Mouse (Mus musculus): ENCODE measurements around the gene Lrp8.

The Lrp8 gene

GRCm38 (mm10) chr4:107802185-107802449 lies at the start of gene Lrp8:
Lrp8 (plus strand) TSS chr4:107802261.
- DNase-seq (ENCODE audit: low spot score): no peak

DNA sequence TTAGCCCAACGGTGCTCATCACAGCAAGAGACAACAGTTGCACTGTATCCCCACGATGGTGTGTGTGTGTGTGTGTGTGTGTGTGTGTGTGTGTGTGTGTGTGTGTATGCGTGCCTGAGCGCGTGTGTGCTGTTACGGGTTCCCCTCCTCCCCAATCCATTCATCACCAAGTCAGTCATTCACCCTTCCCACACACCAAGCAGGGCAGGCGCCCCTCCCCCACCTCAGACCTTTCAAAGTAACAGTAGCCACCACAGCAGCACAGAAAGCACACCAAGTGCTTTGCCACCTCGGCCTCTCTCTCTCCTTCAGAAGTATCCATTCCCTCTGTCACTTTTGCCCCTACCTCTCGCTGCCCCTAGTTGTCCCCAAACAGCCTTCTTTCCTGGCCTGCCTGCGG lies 45.8 kb upstream of the Lrp8 start:
- no peak for DNase-seq (ENCODE audit: low spot score)

GRCm38 (mm10) chr4:107757487-107758470 lies 44.3 kb upstream of the Lrp8 start:
- DNase-seq (ENCODE audit: low spot score): no peak

DNA sequence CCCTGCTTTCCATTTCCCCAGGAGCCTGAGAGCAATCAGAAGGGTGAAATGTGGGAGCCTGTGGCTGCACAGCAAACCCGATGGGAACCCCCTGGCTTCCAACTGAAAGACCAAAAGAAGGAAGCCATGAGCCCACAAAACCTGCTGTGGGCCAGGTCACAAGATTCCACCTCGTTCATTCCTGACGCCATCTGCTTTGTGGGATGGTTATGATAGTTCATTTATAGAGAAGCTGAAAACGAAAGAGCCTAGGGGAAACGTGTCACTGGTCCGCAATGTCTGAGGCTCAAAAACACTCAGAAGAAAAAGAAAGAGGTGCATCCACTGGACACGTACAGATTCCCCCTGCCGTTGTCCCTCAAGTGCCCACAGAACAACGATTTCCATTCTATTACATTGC lies 43.1 kb upstream of the Lrp8 start:
- DNase-seq (ENCODE audit: low spot score): no peak

- DNase-seq (ENCODE audit: low spot score): no peak
Observed at GRCm38 (mm10) chr4:107763001-107763400, 39.1 kb upstream of the Lrp8 start.

DNA sequence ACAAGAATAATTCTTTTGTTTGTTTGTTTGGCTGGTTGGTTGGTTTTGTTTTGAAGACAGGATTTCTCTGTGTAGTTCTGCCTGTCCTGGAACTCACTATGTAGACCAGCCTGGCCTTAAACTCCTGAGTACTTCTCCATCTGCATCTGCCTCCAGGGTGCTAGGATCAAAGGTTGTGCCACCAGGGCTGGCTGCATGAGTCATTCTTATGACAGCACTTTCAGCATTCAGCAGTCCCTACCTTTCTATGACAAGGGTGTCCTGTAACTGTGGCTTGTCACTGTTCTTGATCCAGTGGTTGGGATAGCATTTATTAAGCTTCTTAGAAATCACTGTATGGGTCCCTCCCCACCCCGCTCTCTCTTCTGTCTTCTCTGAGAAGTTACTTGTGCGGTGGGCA lies 38.5 kb upstream of the Lrp8 start:
- DNase-seq (ENCODE audit: low spot score): no peak

DNA sequence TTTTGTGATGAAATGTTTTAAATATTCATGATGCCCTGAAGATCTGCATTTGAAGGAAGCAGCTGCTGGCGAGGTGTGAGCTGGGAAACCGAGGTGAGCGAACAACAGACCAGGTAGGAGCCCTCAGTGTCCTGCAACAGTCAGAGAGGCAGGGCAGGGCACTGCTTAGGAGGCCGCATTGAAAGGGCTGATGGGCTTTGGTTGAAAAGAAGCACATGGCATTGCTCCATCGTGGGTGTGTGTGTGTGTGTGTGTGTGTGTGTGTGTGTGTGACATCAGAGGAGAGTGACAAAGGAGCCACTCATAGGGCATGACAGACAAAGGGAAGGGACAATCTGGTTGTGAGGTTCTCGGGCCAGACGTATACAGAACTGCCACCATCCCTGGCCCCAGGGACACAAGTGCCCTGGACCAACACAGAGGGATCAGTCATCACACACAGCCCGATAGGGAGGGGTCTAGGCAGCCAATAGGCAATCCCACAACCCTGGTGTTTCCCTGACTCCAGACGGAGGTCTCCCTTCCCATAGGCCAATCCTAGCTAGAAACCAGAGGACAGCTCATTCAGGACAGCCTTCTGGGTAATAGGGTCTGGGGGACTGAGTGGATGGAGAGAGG lies 36.8 kb upstream of the Lrp8 start:
- no peak for DNase-seq (ENCODE audit: low spot score)

GRCm38 (mm10) chr4:107766182-107766581 lies 35.9 kb upstream of the Lrp8 start:
- no peak for DNase-seq (ENCODE audit: low spot score)

GRCm38 (mm10) chr4:107772122-107772825 lies 29.8 kb upstream of the Lrp8 start:
- no peak for DNase-seq (ENCODE audit: low spot score)

DNA sequence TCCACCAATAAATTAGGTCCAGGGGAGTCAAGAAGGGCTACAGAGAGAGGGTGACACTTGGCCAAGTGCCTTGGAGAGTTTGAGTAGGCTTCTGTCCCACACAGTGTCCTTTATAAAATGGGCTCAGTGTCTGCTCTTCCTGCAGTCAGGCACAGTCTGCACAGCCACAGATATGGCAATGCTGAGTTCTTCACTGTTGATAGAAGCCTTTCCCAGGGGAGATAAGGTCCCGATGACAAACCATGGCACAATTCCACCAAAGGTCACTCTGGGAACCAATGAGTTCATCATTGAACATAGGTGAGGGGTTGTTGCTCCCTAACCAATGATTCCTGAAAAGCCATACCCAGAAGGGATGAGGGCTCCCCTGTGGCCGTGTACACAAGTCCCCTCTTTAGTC lies 27.2 kb upstream of the Lrp8 start:
- DNase-seq (ENCODE audit: low spot score): no peak

GRCm38 (mm10) chr4:107775672-107776071 lies 26.4 kb upstream of the Lrp8 start:
- DNase-seq (ENCODE audit: low spot score): no peak

GRCm38 (mm10) chr4:107776990-107777673 lies 24.9 kb upstream of the Lrp8 start:
- DNase-seq (ENCODE audit: low spot score): no peak

- DNase-seq (ENCODE audit: low spot score): no peak
Observed at GRCm38 (mm10) chr4:107783541-107783940, 18.5 kb upstream of the Lrp8 start.

- no peak for DNase-seq (ENCODE audit: low spot score)
Observed at GRCm38 (mm10) chr4:107788841-107789240, 13.2 kb upstream of the Lrp8 start.

DNA sequence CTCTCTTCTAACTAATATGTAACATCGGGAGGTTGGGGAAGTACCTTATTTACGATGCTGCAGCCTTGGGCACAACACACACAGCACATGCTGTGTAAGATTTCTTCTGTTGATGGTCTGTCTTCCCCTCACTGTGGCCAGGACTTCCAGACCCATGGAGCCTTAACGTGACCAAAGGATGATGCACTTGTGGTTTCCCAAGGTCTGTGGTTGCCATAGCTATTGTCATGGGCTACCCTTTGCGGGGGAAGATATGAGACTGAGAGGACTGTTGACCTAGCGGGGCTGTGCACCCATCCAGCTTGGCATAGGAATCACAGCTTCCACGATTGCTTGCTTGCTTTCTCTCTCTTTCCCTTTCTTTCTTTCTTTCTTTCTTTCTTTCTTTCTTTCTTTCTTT lies 1.3 kb upstream of the Lrp8 start:
- DNase-seq (ENCODE audit: low spot score): no peak

GRCm38 (mm10) chr4:107801366-107802184 lies 486 bp upstream of the Lrp8 start:
- peak; percentile 81 for DNase-seq (ENCODE audit: low spot score)

DNA sequence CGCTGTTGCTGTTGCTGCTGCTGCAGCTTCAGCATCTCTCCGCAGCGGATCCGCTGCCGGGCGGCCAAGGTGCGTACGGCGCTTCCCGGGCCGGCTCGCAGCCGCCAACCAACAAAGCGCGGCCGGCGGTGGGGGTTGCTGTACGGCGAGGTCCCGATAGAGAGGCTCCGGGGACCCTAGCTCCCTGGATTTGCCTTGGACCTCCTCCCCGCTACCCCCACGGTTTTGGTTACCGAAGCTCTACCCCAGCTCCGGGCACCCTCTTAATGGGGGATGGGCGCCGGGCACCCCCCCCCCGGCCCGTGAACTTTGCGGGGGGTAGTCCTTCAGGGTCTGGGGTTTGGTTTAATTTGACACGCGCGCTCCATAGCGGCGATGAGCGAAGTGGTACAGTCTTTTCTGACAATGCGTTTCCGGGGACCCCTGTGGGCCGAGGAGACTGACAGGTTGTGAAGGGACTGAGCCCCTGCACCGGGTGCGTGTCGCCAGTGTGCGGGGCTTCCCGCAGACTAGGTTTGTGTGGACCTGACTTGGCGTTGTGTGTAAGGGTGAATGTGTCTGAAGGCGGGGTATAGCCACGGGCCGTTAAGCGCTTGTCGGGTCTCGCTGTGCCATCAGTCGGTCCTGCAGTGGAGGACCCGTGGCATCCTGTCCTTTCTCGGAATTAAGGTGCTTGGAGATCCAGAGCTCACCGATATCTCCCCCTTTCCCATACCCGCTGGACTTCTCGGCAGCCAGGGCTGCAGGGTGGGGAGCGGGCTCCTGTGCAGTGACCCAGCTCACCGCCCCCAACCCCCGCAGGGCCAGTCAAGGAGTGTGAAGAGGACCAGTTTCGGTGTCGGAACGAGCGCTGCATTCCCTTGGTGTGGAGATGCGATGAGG lies 630 bp downstream of the Lrp8 start:
- DNase-seq (ENCODE audit: low spot score): peak; percentile 35

DNA sequence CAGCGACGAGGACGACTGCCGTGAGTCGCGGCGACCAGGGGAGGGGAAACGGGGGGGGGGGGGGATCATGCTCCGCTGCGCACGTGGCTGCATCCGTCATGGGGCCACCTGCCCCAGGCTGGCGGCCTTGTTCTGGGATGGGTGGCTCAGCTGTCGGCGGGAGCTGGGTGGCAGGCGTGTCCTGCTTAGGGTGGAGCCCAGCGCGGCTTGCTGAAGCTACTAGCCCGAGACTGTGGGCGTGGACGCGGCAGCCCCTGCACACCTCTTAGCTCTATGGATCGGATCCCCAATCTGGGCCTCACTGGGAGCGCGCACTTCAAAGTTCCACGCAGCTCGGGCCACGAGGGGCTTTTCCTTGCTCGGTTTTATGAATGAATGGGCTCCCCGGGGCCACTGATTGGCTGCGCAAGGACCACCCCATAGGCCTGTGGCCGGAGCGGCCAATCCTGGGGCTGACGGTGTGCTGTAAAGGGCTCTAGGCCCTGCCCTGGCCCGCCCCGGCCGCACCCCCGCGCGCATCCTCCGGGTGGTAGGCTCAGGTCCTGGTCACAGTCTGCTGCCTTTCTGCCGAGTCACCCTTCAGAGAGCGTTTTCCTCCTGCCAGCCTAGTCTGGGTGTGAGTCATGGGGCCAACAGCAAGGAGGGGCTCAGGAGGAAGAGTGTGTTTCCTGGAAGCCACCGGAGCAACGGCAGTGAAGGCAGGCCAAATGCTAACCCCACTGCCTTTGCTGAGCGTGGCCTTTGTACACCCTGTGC lies 1.5 kb downstream of the Lrp8 start:
- peak; percentile 65 for DNase-seq (ENCODE audit: low spot score)

DNA sequence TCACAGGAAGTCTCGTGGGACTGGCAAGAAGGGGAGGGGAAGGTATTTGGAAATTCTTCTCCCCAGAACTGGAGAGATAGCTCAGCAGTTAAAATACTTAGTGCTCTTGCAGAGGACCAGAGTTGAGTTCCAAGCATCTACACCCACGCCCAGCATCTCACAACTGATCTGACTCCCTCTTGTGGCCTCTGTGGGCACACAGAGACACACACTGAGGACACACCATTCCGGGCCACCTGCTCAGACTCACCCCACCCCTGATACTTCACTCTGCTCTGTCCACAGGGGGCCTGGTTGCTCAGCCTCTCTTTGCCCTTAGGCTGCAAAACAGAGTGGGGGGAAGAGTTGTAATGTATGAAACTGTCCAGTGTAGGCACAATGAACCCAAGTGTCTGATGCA lies 3.4 kb downstream of the Lrp8 start:
- DNase-seq (ENCODE audit: low spot score): no peak

- no peak for DNase-seq (ENCODE audit: low spot score)
Observed at GRCm38 (mm10) chr4:107807796-107808195, 5.7 kb downstream of the Lrp8 start.

All from layer of hippocampus, adult 11-12 months (tissue).